In the genomic region with DNA sequence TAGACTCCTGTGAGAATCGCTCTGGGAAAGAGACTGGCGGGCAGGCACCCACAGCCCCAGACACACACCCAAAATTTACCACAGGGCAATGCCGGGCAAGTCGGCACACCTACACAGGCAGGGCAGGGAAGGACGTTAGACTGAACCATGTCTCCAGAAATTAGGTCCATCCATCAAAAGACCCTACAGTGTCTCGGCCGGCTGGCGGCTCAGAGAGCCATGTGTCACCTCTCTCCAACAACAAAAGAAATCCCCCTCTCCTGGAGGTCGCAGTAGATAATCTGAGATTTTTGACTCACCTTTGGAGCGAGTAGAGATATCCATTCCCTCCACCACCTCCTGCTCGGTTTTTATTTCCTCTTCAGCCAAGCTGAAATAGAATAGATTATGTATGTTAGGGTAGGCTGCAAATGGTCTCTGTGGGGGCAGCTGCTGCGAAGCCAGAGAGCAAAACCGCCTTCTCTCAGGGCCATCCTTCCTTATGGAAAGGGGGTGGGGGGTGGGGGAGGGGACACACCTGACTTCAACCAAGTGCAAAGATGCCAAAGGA, we compare ENCODE assay signal across 9 mouse cellular contexts. TPM values are rescaled to one million over a fixed set of nuclear protein-coding genes. Genes with fewer than 3 reads are reported as not detected.
DNase-seq lines count a peak whose midpoint lies in the region; ATAC-seq and TF ChIP-seq lines count a peak whose summit lies in the region.
"Had no signal": no experiment of that assay in that cellular context is flagged by ENCODE, and none has a peak within 500 bp of the region (broad histone marks: within the 10 kb centered on the region; RNA-seq: fewer than 3 reads in every experiment).

No protein-coding gene starts in this region.

- H3K36me3 ChIP-seq in heart, embryonic 14.5 days (ENCODE audit: control insufficient read depth, insufficient read depth, low read length): peaks cover 70% of the 10 kb centered on the region
- H3K36me3 ChIP-seq in G1E (replicated peaks): peaks cover 94% of the 10 kb centered on the region
- H3K36me3 ChIP-seq in forebrain, embryonic 16.5 days (ENCODE audit: control insufficient read depth, insufficient read depth): peaks cover 2% of the 10 kb centered on the region; the same call in 1 of the 2 replicates
- H3K36me3 ChIP-seq in liver, postnatal 0 days (replicated peaks; ENCODE audit: insufficient read depth, low read length): peaks cover 47% of the 10 kb centered on the region

- TF ChIP-seq EP300 in liver, postnatal 0 days (IDR thresholded peaks at IDR 0.05; ENCODE audit: low read depth): no peak

- peaks cover 58 to 78% of the 10 kb centered on the region in 2 experiments for H3K4me1 ChIP-seq in heart, embryonic 14.5 days (ENCODE audit: control insufficient read depth in 2 of 2, insufficient read depth in 2 of 2, low read length in 2 of 2)
- H3K4me1 ChIP-seq in G1E (ENCODE audit: insufficient read depth, low read depth, low read length): peaks cover 84% of the 10 kb centered on the region
- peaks cover 75% of the 10 kb centered on the region for H3K4me1 ChIP-seq in forebrain, embryonic 16.5 days (replicated peaks; ENCODE audit: control insufficient read depth, insufficient read depth, low read length)
- peaks cover 68% of the 10 kb centered on the region for H3K4me1 ChIP-seq in liver, postnatal 0 days (ENCODE audit: insufficient read depth)

- DNase-seq in heart, postnatal 14 days: no peak
- DNase-seq in G1E (ENCODE audit: low spot score): no peak
- DNase-seq in liver, postnatal 0 days: no peak
- DNase-seq in thymus, postnatal 14 days: no peak
- DNase-seq in thymus, postnatal 0 days (ENCODE audit: low spot score): no peak
- DNase-seq in embryo, embryonic 9.5 days (ENCODE audit: extremely low spot score): no peak

- no peak for ATAC-seq in heart, embryonic 14.5 days (ENCODE audit: insufficient number of reproducible peaks, insufficient read depth, low FRiP score, low read depth)
- no peak for ATAC-seq in G1E (ENCODE audit: extremely low read depth, insufficient number of reproducible peaks, low FRiP score, poor library complexity, severe bottlenecking)
- peak; percentile 14; the same call in 1 of the 2 replicates for ATAC-seq in forebrain, embryonic 16.5 days
- ATAC-seq in liver, postnatal 0 days: no peak

- no peak for TF ChIP-seq CTCF in G1E (IDR thresholded peaks at IDR 0.05; ENCODE audit: low read depth, low read length)
- TF ChIP-seq CTCF in liver, postnatal 0 days (IDR thresholded peaks at IDR 0.05; ENCODE audit: low read depth): no peak

- peak overlapping the region; percentile 74 to 87 for H3K27ac ChIP-seq in heart, embryonic 14.5 days (replicated peaks in 1 of 2; ENCODE audit: control insufficient read depth in 1 of 2, insufficient read depth in 1 of 2, low read depth in 2 of 2, low read length in 2 of 2)
- H3K27ac ChIP-seq in forebrain, embryonic 16.5 days (ENCODE audit: low read length): peak overlapping the region; percentile 65
- H3K27ac ChIP-seq in liver, postnatal 0 days (ENCODE audit: low read depth): peak overlapping the region; percentile 72
- H3K27ac ChIP-seq: liver, embryonic 14.5 days had no signal

- H3K4me3 ChIP-seq in heart, embryonic 14.5 days (ENCODE audit: control insufficient read depth in 1 of 2, insufficient read depth in 1 of 2, low read depth in 1 of 2, low read length in 2 of 2): no peak overlapping the region; a peak in 1 of 4 replicates
- H3K4me3 ChIP-seq in G1E (ENCODE audit: low read depth, low read length): peak overlapping the region; percentile 63; the same call in 1 of the 2 replicates
- H3K4me3 ChIP-seq in forebrain, embryonic 16.5 days (replicated peaks; ENCODE audit: low read length): peak overlapping the region; percentile 11
- H3K4me3 ChIP-seq in liver, postnatal 0 days (ENCODE audit: low read depth, low read length): no peak overlapping the region

- 28% methylated on average over 13 of the region's 13 CpGs for WGBS in heart, embryonic 14.5 days
- 33% methylated on average over 13 of the region's 13 CpGs for WGBS in forebrain, embryonic 16.5 days
- 68% methylated on average over 13 of the region's 13 CpGs for WGBS in liver, postnatal 0 days (ENCODE audit: insufficient replicate concordance)

- H3K4me2 ChIP-seq in heart, embryonic 14.5 days (ENCODE audit: low read length): peak overlapping the region; percentile 50
- peak overlapping the region; percentile 59 for H3K4me2 ChIP-seq in forebrain, embryonic 16.5 days (ENCODE audit: low read length)
- H3K4me2 ChIP-seq in liver, postnatal 0 days (ENCODE audit: low read depth, low read length): 0 out of 2 replicates have a peak overlapping the region, but pooled peaks have one; percentile 9

- H3K9me3 ChIP-seq in heart, embryonic 14.5 days (ENCODE audit: control insufficient read depth, low read length): no peaks in the 10 kb centered on the region
- H3K9me3 ChIP-seq in G1E (replicated peaks): no peaks in the 10 kb centered on the region
- no peaks in the 10 kb centered on the region for H3K9me3 ChIP-seq in forebrain, embryonic 16.5 days (ENCODE audit: control insufficient read depth, low read length)
- H3K9me3 ChIP-seq in liver, postnatal 0 days (ENCODE audit: low read length): no peaks in the 10 kb centered on the region

- no peaks in the 10 kb centered on the region for H3K27me3 ChIP-seq in heart, embryonic 14.5 days (ENCODE audit: control insufficient read depth, insufficient read depth, low read length)
- H3K27me3 ChIP-seq in G1E (ENCODE audit: insufficient read depth, low read length): no peaks in the 10 kb centered on the region
- H3K27me3 ChIP-seq in forebrain, embryonic 16.5 days (replicated peaks; ENCODE audit: control insufficient read depth, insufficient read depth, low read length): no peaks in the 10 kb centered on the region
- H3K27me3 ChIP-seq in liver, postnatal 0 days (ENCODE audit: insufficient read depth, low read length): no peaks in the 10 kb centered on the region

- intact Hi-C loops in heart, postnatal 14 days (cut with DNase I): no loop called here

- peak overlapping the region; percentile 61 for H3K9ac ChIP-seq in heart, embryonic 14.5 days (ENCODE audit: low read length)
- H3K9ac ChIP-seq in forebrain, embryonic 16.5 days (replicated peaks; ENCODE audit: low read depth, low read length): peak overlapping the region; percentile 48
- H3K9ac ChIP-seq in liver, postnatal 0 days (replicated peaks): no peak overlapping the region
- H3K9ac ChIP-seq: liver, embryonic 14.5 days had no signal

RNA-seq across cellular contexts. Expression of a gene that starts 23.3 kb away (rescaled TPM):
- polyA plus RNA-seq in heart, embryonic 14.5 days (2014; fragmentation: Nextera tagmentation; extraction: Ambion mirVana): 35.9 and 38.0 TPM in 2 replicates
- total RNA-seq in heart, postnatal 14 days (2021): 10 to 100 TPM; 52.0 to 52.5 TPM
- total RNA-seq in G1E (2014; fragmentation: Nextera tagmentation): 144 and 153 TPM in 2 replicates
- total RNA-seq in G1E (2017): 42.5 and 54.5 TPM in 2 replicates
- 69.5 and 82.4 TPM in 2 replicates for polyA plus RNA-seq in G1E (2012)
- polyA plus RNA-seq in forebrain, embryonic 16.5 days (2015; fragmentation: Nextera tagmentation; extraction: Ambion mirVana): 69.8 and 81.5 TPM in 2 replicates
- 16.9 and 21.9 TPM in 2 replicates for polyA plus RNA-seq in liver, postnatal 0 days (2015; fragmentation: Nextera tagmentation; extraction: Ambion mirVana)
- 38.8 and 46.7 TPM in 2 replicates for polyA plus RNA-seq in thymus, postnatal 0 days (2015; fragmentation: Nextera tagmentation; extraction: Ambion mirVana)

Comparison
In these comparisons a context has a peak if more than half of its experiments do, and no peak if none do; other contexts are left out.
1. H3K4me2 ChIP-seq: peak in every context shown above with its lines; median percentile 59 in forebrain, embryonic 16.5 days; 50 in heart, embryonic 14.5 days; 9 in liver, postnatal 0 days.
2. H3K4me3 ChIP-seq: peak in G1E (single experiment) and forebrain, embryonic 16.5 days (single experiment); none in heart, embryonic 14.5 days (0 of 2) and liver, postnatal 0 days (single experiment).
3. Peak in every context shown above with its lines, with median percentiles within 50 percentile points of each other: H3K27ac ChIP-seq.